Mouse (Mus musculus) liver, embryonic 16.5 days (tissue): ENCODE measurements at regions not wholly inside any gene's neighbourhood (a gene's known extent, or its start where the extent isn't known, plus 50 kb on each side); places are given as distances from the start of the nearest gene placed in this dataset.

Source experiments
- ATAC-seq: fragments of 200-750 bp; cut with Nextera tagmentation; 2 replicates; pipeline ENCODE4 v1.8.0; 2017; ENCODE audit warnings: low read depth, mild to moderate bottlenecking, moderate number of reproducible peaks, moderate library complexity
- H3K27ac ChIP-seq: fragments of 300-500 bp; sonication (generic); 2 replicates; pipeline ENCODE4 v1.5.1; 2014; ENCODE audit warnings: mild to moderate bottlenecking, low read length
- H3K27me3 ChIP-seq: fragments of 300-500 bp; sonication (generic); 2 replicates; pipeline ENCODE4 v1.6.1; 2014; ENCODE audit warnings: low read depth, low read length, mixed read lengths; ENCODE audit not compliant: control insufficient read depth, insufficient read depth
- H3K36me3 ChIP-seq: fragments of 300-500 bp; sonication (generic); 2 replicates; pipeline ENCODE4 v1.6.1; 2014; ENCODE audit warnings: mild to moderate bottlenecking; ENCODE audit not compliant: control insufficient read depth, insufficient read depth
- H3K4me1 ChIP-seq: fragments of 300-500 bp; sonication (generic); 2 replicates; pipeline ENCODE4 v1.6.1; 2014; ENCODE audit warnings: low read depth, low read length, mixed read lengths; ENCODE audit not compliant: control insufficient read depth
- H3K4me2 ChIP-seq: fragments of 300-500 bp; sonication (generic); 2 replicates; pipeline ENCODE4 v1.6.1; 2014; ENCODE audit warnings: low read depth, low read length, mixed read lengths
- H3K4me3 ChIP-seq: fragments of 300-500 bp; sonication (generic); 2 replicates; pipeline ENCODE4 v1.5.1; 2014; ENCODE audit warnings: low read depth, mild to moderate bottlenecking, low read length
- H3K9ac ChIP-seq: fragments of 300-500 bp; sonication (generic); 2 replicates; pipeline ENCODE4 v1.6.1; 2014; ENCODE audit warnings: low read depth, low read length
- H3K9me3 ChIP-seq: fragments of 300-500 bp; sonication (generic); replicated peaks from 2 replicates; pipeline ENCODE4 v1.6.1; 2016; ENCODE audit warnings: low read length; ENCODE audit not compliant: control insufficient read depth
- WGBS: fragments of 180-500 bp; shearing (Covaris S2); extraction: QIAGEN DNeasy Blood & Tissue Kit; methylation state at CpG from one replicate; pipeline ENCODE4 v1.1.7; 2014; ENCODE audit not compliant: insufficient replicate concordance; 5-methylcytosine and 5-hydroxymethylcytosine counted together

GRCm38 (mm10) chr13:115171347-115172062, 69.7 kb upstream of the Itga1 start:
- H3K9ac ChIP-seq, result no peak overlapping the region
- H3K9me3 ChIP-seq, result no peaks in the 10 kb centered on the region
- no peak for ATAC-seq
- no peaks in the 10 kb centered on the region for H3K4me1 ChIP-seq
- no peak overlapping the region for H3K4me3 ChIP-seq
- H3K4me2 ChIP-seq, result no peak overlapping the region
- H3K27ac ChIP-seq, result no peak overlapping the region
- H3K27me3 ChIP-seq, result no peaks in the 10 kb centered on the region
- H3K36me3 ChIP-seq, result no peaks in the 10 kb centered on the region
- WGBS, result 35% methylated on average over 7 of the region's 7 CpGs

GRCm38 (mm10) chr13:115165981-115166380, 64.2 kb upstream of the Itga1 start:
- no peak for ATAC-seq
- Histone ChIP-seq H3K27me3 (no peaks in the 10 kb centered on the region), H3K4me3 (no peak overlapping the region), H3K9ac (no peak overlapping the region), H3K4me2 (no peak overlapping the region), H3K4me1 (no peaks in the 10 kb centered on the region), H3K36me3 (no peaks in the 10 kb centered on the region), H3K27ac (no peak overlapping the region), H3K9me3 (no peaks in the 10 kb centered on the region)
- WGBS, result 68% methylated on average over 3 of the region's 3 CpGs

GRCm38 (mm10) chr13:115162689-115163413, 61.1 kb upstream of the Itga1 start:
- WGBS, result 49% methylated on average over 4 of the region's 4 CpGs
- Histone ChIP-seq H3K36me3 (no peaks in the 10 kb centered on the region), H3K4me3 (no peak overlapping the region), H3K4me2 (no peak overlapping the region), H3K27ac (no peak overlapping the region), H3K27me3 (no peaks in the 10 kb centered on the region), H3K4me1 (no peaks in the 10 kb centered on the region), H3K9me3 (no peaks in the 10 kb centered on the region), H3K9ac (no peak overlapping the region)
- ATAC-seq, result no peak

- WGBS, result 40% methylated on average over 4 of the region's 4 CpGs
These were observed 57.6 kb upstream of the Itga1 start for GRCm38 (mm10) chr13:115159386-115159785.

More at GRCm38 (mm10) chr13:115159386-115159785, 57.6 kb upstream of the Itga1 start:
- Histone ChIP-seq H3K27me3 (no peaks in the 10 kb centered on the region), H3K27ac (no peak overlapping the region), H3K4me2 (no peak overlapping the region), H3K4me3 (no peak overlapping the region), H3K9ac (no peak overlapping the region), H3K9me3 (no peaks in the 10 kb centered on the region), H3K4me1 (no peaks in the 10 kb centered on the region), H3K36me3 (no peaks in the 10 kb centered on the region)
- ATAC-seq, result no peak
